Mouse (Mus musculus): ENCODE data around the gene Lect2.
A peak's percentile ranks its signal among the peaks of the same experiment; 100 is the strongest.

- TF ChIP-seq CTCF (IDR thresholded peaks at IDR 0.05; ENCODE audit: low read depth, low read length) (no peak), POLR2A (IDR thresholded peaks at IDR 0.05; ENCODE audit: extremely low read depth, insufficient read depth, low read length) (peak; percentile 94)
Measured at GRCm38 (mm10) chr13:56522081-56522820, 26.1 kb downstream of the Lect2 start, which contains the start of gene Fbxl21.

Data from liver, adult 2 months (tissue).